Comparison of ENCODE assay signal across 25 mouse cellular contexts in genomic region chr16:91434119-91434518, GRCm38 (mm10). TPM values are rescaled to one million over a fixed set of nuclear protein-coding genes. Genes with fewer than 3 reads are reported as not detected.
DNase-seq lines count a peak whose midpoint lies in the region; ATAC-seq and TF ChIP-seq lines count a peak whose summit lies in the region.
"Had no signal": no experiment of that assay in that cellular context is flagged by ENCODE, and none has a peak within 500 bp of the region (broad histone marks: within the 10 kb centered on the region; RNA-seq: fewer than 3 reads in every experiment).

No protein-coding gene starts in this region.

- no peak for DNase-seq in liver, embryonic 11.5 days (ENCODE audit: low spot score)
- no peak for DNase-seq in MEL (ENCODE audit: low read depth, low spot score)
- no peak for DNase-seq in right cerebral cortex, postnatal 4 days
- no peak for DNase-seq in T-cell, adult 2 months (ENCODE audit: low spot score)
- DNase-seq: adrenal gland, adult 2 months; adrenal gland, postnatal 25 days; cerebellum, adult 18-20 months; cerebellum, adult 9-11 months; cerebellum, postnatal 36 days; gastrocnemius, postnatal 14 days; heart, postnatal 36 days had no signal

- no peak overlapping the region for H3K4me3 ChIP-seq in liver, embryonic 12.5 days
- no peak overlapping the region for H3K4me3 ChIP-seq in liver, embryonic 11.5 days (ENCODE audit: low read depth, low read length)
- H3K4me3 ChIP-seq in MEL (ENCODE audit: control insufficient read depth in 1 of 2, insufficient read depth in 1 of 2, low read depth in 2 of 2, low read length in 2 of 2) = no peak overlapping the region
- no peak overlapping the region for H3K4me3 ChIP-seq in liver, embryonic 15.5 days (replicated peaks)
- H3K4me3 ChIP-seq: embryonic facial prominence, embryonic 13.5 days; forebrain, embryonic 12.5 days; heart, embryonic 13.5 days; hindbrain, embryonic 15.5 days had no signal

- no peak for TF ChIP-seq CTCF in MEL (IDR thresholded peaks at IDR 0.05 in 2 of 3, conservative IDR thresholded peaks at IDR 0.05 in 1 of 3; ENCODE audit: control insufficient read depth in 1 of 3, insufficient read depth in 1 of 3, low read depth in 2 of 3, low read length in 3 of 3, poor library complexity in 1 of 3, severe bottlenecking in 1 of 3)

- 0 out of 4 replicates have a peak, but pooled peaks of 1 of the 2 experiments have one; percentile 10 for TF ChIP-seq EP300 in MEL (IDR thresholded peaks at IDR 0.05; ENCODE audit: low read depth in 1 of 2, low read length in 2 of 2)

- ATAC-seq in liver, embryonic 12.5 days = no peak
- no peak for ATAC-seq in liver, embryonic 11.5 days (replicated peaks; ENCODE audit: low FRiP score)
- ATAC-seq in liver, embryonic 15.5 days (ENCODE audit: insufficient read depth) = no peak
- 0 out of 2 replicates have a peak, but pooled peaks have one; percentile 6 for ATAC-seq in megakaryocyte-erythroid progenitor cell, adult 5-6 weeks (replicated peaks; ENCODE audit: low FRiP score, low TSS enrichment, poor library complexity, severe bottlenecking)
- ATAC-seq: forebrain, embryonic 16.5 days had no signal

- no peaks in the 10 kb centered on the region for H3K36me3 ChIP-seq in liver, embryonic 12.5 days
- H3K36me3 ChIP-seq in liver, embryonic 11.5 days (ENCODE audit: control insufficient read depth, insufficient read depth, low read length) = no peaks in the 10 kb centered on the region
- peaks cover 0 to 13% of the 10 kb centered on the region in 2 experiments; a peak in 2 of 4 replicates for H3K36me3 ChIP-seq in MEL (ENCODE audit: control insufficient read depth in 1 of 2, insufficient read depth in 2 of 2, low read length in 2 of 2)
- no peaks in the 10 kb centered on the region for H3K36me3 ChIP-seq in liver, embryonic 15.5 days (replicated peaks)
- H3K36me3 ChIP-seq: embryonic facial prominence, embryonic 13.5 days; forebrain, embryonic 12.5 days; heart, embryonic 13.5 days; hindbrain, embryonic 15.5 days had no signal

- 0 out of 2 replicates have a peak, but pooled peaks cover 3% of the 10 kb centered on the region for H3K9me3 ChIP-seq in liver, embryonic 12.5 days (replicated peaks)
- no peaks in the 10 kb centered on the region for H3K9me3 ChIP-seq in liver, embryonic 11.5 days (ENCODE audit: control insufficient read depth, low read length)
- no peaks in the 10 kb centered on the region for H3K9me3 ChIP-seq in MEL (replicated peaks; ENCODE audit: insufficient read depth, low read length)
- H3K9me3 ChIP-seq in liver, embryonic 15.5 days (replicated peaks) = no peaks in the 10 kb centered on the region
- H3K9me3 ChIP-seq: embryonic facial prominence, embryonic 13.5 days; forebrain, embryonic 12.5 days; hindbrain, embryonic 15.5 days had no signal

- no peak overlapping the region for H3K9ac ChIP-seq in liver, embryonic 12.5 days
- no peak overlapping the region for H3K9ac ChIP-seq in liver, embryonic 11.5 days (ENCODE audit: low read depth, low read length)
- H3K9ac ChIP-seq in MEL (ENCODE audit: control insufficient read depth, low read depth, low read length, poor library complexity, severe bottlenecking) = no peak overlapping the region
- no peak overlapping the region for H3K9ac ChIP-seq in liver, embryonic 15.5 days
- H3K9ac ChIP-seq: embryonic facial prominence, embryonic 13.5 days; forebrain, embryonic 12.5 days; heart, embryonic 13.5 days; hindbrain, embryonic 15.5 days had no signal

- no peaks in the 10 kb centered on the region for H3K79me2 ChIP-seq in MEL (ENCODE audit: control insufficient read depth, insufficient read depth, low read length, poor library complexity)

- no peaks in the 10 kb centered on the region for H3K27me3 ChIP-seq in liver, embryonic 12.5 days (replicated peaks)
- no peaks in the 10 kb centered on the region for H3K27me3 ChIP-seq in liver, embryonic 11.5 days (replicated peaks; ENCODE audit: control insufficient read depth, insufficient read depth, low read length)
- no peaks in the 10 kb centered on the region for H3K27me3 ChIP-seq in MEL (ENCODE audit: control insufficient read depth in 1 of 2, insufficient read depth in 2 of 2, low read length in 2 of 2)
- H3K27me3 ChIP-seq in liver, embryonic 15.5 days = no peaks in the 10 kb centered on the region
- H3K27me3 ChIP-seq: embryonic facial prominence, embryonic 13.5 days; forebrain, embryonic 12.5 days; heart, embryonic 13.5 days; hindbrain, embryonic 15.5 days had no signal

- peak overlapping the region; percentile 19; the same call in 1 of the 2 replicates for H3K4me2 ChIP-seq in liver, embryonic 12.5 days
- no peak overlapping the region for H3K4me2 ChIP-seq in liver, embryonic 11.5 days
- no peak overlapping the region for H3K4me2 ChIP-seq in liver, embryonic 15.5 days
- H3K4me2 ChIP-seq: embryonic facial prominence, embryonic 13.5 days; forebrain, embryonic 12.5 days; heart, embryonic 13.5 days; hindbrain, embryonic 15.5 days had no signal

- peak overlapping the region; percentile 73 for H3K27ac ChIP-seq in liver, embryonic 12.5 days
- no peak overlapping the region for H3K27ac ChIP-seq in liver, embryonic 11.5 days (ENCODE audit: low read depth, low read length)
- H3K27ac ChIP-seq in MEL (ENCODE audit: control insufficient read depth, low read depth, low read length) = no peak overlapping the region
- 0 out of 2 replicates have a peak overlapping the region, but pooled peaks have one; percentile 53 for H3K27ac ChIP-seq in liver, embryonic 15.5 days (replicated peaks)
- H3K27ac ChIP-seq: embryonic facial prominence, embryonic 13.5 days; forebrain, embryonic 12.5 days; hindbrain, embryonic 15.5 days had no signal

- peaks cover 50% of the 10 kb centered on the region for H3K4me1 ChIP-seq in liver, embryonic 12.5 days
- peaks cover 15% of the 10 kb centered on the region for H3K4me1 ChIP-seq in liver, embryonic 11.5 days (replicated peaks; ENCODE audit: control insufficient read depth, insufficient read depth, low read length)
- peaks cover 0 to 21% of the 10 kb centered on the region in 2 experiments; a peak in 3 of 4 replicates for H3K4me1 ChIP-seq in MEL (ENCODE audit: control insufficient read depth in 1 of 2, insufficient read depth in 2 of 2, low read length in 2 of 2)
- H3K4me1 ChIP-seq in liver, embryonic 15.5 days (replicated peaks) = peaks cover 55% of the 10 kb centered on the region
- H3K4me1 ChIP-seq: hindbrain, embryonic 15.5 days had no signal

- WGBS in liver, embryonic 12.5 days (ENCODE audit: insufficient replicate concordance) = 43% methylated on average over 3 of the region's 3 CpGs
- WGBS in liver, embryonic 11.5 days = 67% methylated on average over 3 of the region's 3 CpGs
- WGBS in liver, embryonic 15.5 days (ENCODE audit: insufficient replicate concordance) = 41% methylated on average over 3 of the region's 3 CpGs

- no peak for TF ChIP-seq RAD21 in MEL (IDR thresholded peaks at IDR 0.05; ENCODE audit: low read depth, low read length)

- no peak for TF ChIP-seq POLR2A in MEL (IDR thresholded peaks at IDR 0.05; ENCODE audit: control insufficient read depth in 1 of 2, insufficient read depth in 1 of 2, low read depth in 1 of 2, low read length in 2 of 2, poor library complexity in 1 of 2)

TF ChIP-seq in MEL, 35 proteins besides CTCF, POLR2A, EP300 and RAD21:
- 0 out of 2 replicates have a peak, but pooled peaks have one; percentile 4 for TF ChIP-seq GATA1 (IDR thresholded peaks at IDR 0.05; ENCODE audit: low read depth, low read length)
- TF ChIP-seq ETS1 (IDR thresholded peaks at IDR 0.05; ENCODE audit: low read depth, low read length) = peak; percentile 76
- no peak for TF ChIP-seq USF2 (IDR thresholded peaks at IDR 0.05; ENCODE audit: borderline replicate concordance in 1 of 2, insufficient read depth in 1 of 2, low read depth in 1 of 2, low read length in 2 of 2)

RNA-seq across cellular contexts. Expression of gene Il10rb, which starts 28.2 kb away (rescaled TPM):
- polyA plus RNA-seq in liver, embryonic 12.5 days (2016; fragmentation: Nextera tagmentation; extraction: Ambion mirVana) = 26.0 and 27.0 TPM in 2 replicates
- 29.8 and 32.9 TPM in 2 replicates for polyA plus RNA-seq in liver, embryonic 11.5 days (2014; fragmentation: Nextera tagmentation; extraction: Ambion mirVana)
- total RNA-seq in MEL (2012; rRNA removed) = 4.7 and 5.9 TPM in 2 replicates
- polyA plus RNA-seq in MEL (2012; ENCODE audit: insufficient read depth in 1 of 2, insufficient read length in 2 of 2, low read depth in 1 of 2, low replicate concordance in 2 of 2, missing spikeins in 1 of 2) = 10 to 100 TPM in 1 of 2 experiments, not detected in 1; 14.6 TPM
- polyA plus RNA-seq in liver, embryonic 15.5 days (2015; fragmentation: Nextera tagmentation; extraction: Ambion mirVana) = 29.9 and 34.7 TPM in 2 replicates
- total RNA-seq in megakaryocyte-erythroid progenitor cell, adult 5-6 weeks (2014; fragmentation: Nextera tagmentation) = 17.3 and 20.6 TPM in 2 replicates
- 23.1 and 29.0 TPM in 2 replicates for total RNA-seq in megakaryocyte-erythroid progenitor cell, adult 5-6 weeks (2017)

RNA-seq across cellular contexts. Expression of gene Gm21970, which starts 42.6 kb away (rescaled TPM):
- not detected in 2 replicates for polyA plus RNA-seq in liver, embryonic 12.5 days (2016; fragmentation: Nextera tagmentation; extraction: Ambion mirVana)
- polyA plus RNA-seq in liver, embryonic 11.5 days (2014; fragmentation: Nextera tagmentation; extraction: Ambion mirVana) = not detected in 2 replicates
- total RNA-seq in MEL (2012; rRNA removed) = not detected in 2 replicates
- not detected for polyA plus RNA-seq in MEL (2012; ENCODE audit: insufficient read depth in 1 of 2, insufficient read length in 2 of 2, low read depth in 1 of 2, low replicate concordance in 2 of 2, missing spikeins in 1 of 2)
- 0.31 TPM in 1 of 2 replicates, not detected in the other for polyA plus RNA-seq in liver, embryonic 15.5 days (2015; fragmentation: Nextera tagmentation; extraction: Ambion mirVana)
- total RNA-seq in megakaryocyte-erythroid progenitor cell, adult 5-6 weeks (2014; fragmentation: Nextera tagmentation) = 7.6 TPM in 1 of 2 replicates, not detected in the other
- not detected in 2 replicates for total RNA-seq in megakaryocyte-erythroid progenitor cell, adult 5-6 weeks (2017)
- total RNA-seq: adrenal gland, postnatal 25 days; gastrocnemius, adult 18-20 months; gastrocnemius, postnatal 14 days had no signal
- polyA plus RNA-seq: adrenal gland, adult 2 months; embryonic facial prominence, embryonic 13.5 days; forebrain, embryonic 12.5 days; forebrain, embryonic 16.5 days; frontal cortex, adult 2 months; G1E; gonadal fat pad, adult 2 months; heart, embryonic 13.5 days; heart, postnatal 0 days; hindbrain, embryonic 11.5 days; hindbrain, embryonic 15.5 days had no signal

RNA-seq across cellular contexts. Expression of gene Ifnar1, which starts 50.9 kb away (rescaled TPM):
- polyA plus RNA-seq in liver, embryonic 12.5 days (2016; fragmentation: Nextera tagmentation; extraction: Ambion mirVana) = 24.5 and 27.8 TPM in 2 replicates
- polyA plus RNA-seq in liver, embryonic 11.5 days (2014; fragmentation: Nextera tagmentation; extraction: Ambion mirVana) = 32.6 and 35.5 TPM in 2 replicates
- 10.3 and 12.2 TPM in 2 replicates for total RNA-seq in MEL (2012; rRNA removed)
- polyA plus RNA-seq in MEL (2012; ENCODE audit: insufficient read depth in 1 of 2, insufficient read length in 2 of 2, low read depth in 1 of 2, low replicate concordance in 2 of 2, missing spikeins in 1 of 2) = 10 to 100 TPM in 1 of 2 experiments, not detected in 1; 20.2 TPM
- polyA plus RNA-seq in liver, embryonic 15.5 days (2015; fragmentation: Nextera tagmentation; extraction: Ambion mirVana) = 19.4 and 21.6 TPM in 2 replicates
- 16.3 and 19.6 TPM in 2 replicates for total RNA-seq in megakaryocyte-erythroid progenitor cell, adult 5-6 weeks (2014; fragmentation: Nextera tagmentation)
- total RNA-seq in megakaryocyte-erythroid progenitor cell, adult 5-6 weeks (2017) = 22.2 and 22.7 TPM in 2 replicates

Comparison
In these comparisons a context has a peak if more than half of its experiments do, and no peak if none do; other contexts are left out.
1. H3K27ac ChIP-seq: peak in liver, embryonic 12.5 days (single experiment) and liver, embryonic 15.5 days (single experiment); none in liver, embryonic 11.5 days (single experiment) and MEL (single experiment).